Mouse (Mus musculus) heart, postnatal 0 days (tissue): ENCODE results near the gene Acot11. TPM values are rescaled to one million over a fixed set of nuclear protein-coding genes. Genes with fewer than 3 reads are reported as not detected.
A peak's percentile ranks its signal among the peaks of the same experiment; 100 is the strongest.

Experiments used
- ATAC-seq: fragments of 200-750 bp; cut with Nextera tagmentation; 2 replicates; pipeline ENCODE4 v1.8.0; 2017; ENCODE audit warnings: low read depth, moderate number of reproducible peaks, moderate library complexity; ENCODE audit not compliant: insufficient read depth
- DNase-seq: peaks from one replicate; pipeline ENCODE4 v3.0.0-alpha.2; 2016; ENCODE audit warnings: low spot score
- H3K27ac ChIP-seq: fragments of 300-500 bp; sonication (generic); 2 replicates; pipeline ENCODE4 v1.5.1; 2014; ENCODE audit warnings: low read depth, mild to moderate bottlenecking
- H3K27me3 ChIP-seq: fragments of 300-500 bp; sonication (generic); 2 replicates; pipeline ENCODE4 v1.6.1; 2014; ENCODE audit warnings: low read length, mixed read lengths; ENCODE audit not compliant: control insufficient read depth, insufficient read depth
- H3K36me3 ChIP-seq: fragments of 300-500 bp; sonication (generic); replicated peaks from 2 replicates; pipeline ENCODE4 v1.6.1; 2014; ENCODE audit warnings: low read length, mixed read lengths; ENCODE audit not compliant: control insufficient read depth, insufficient read depth
- H3K4me1 ChIP-seq: fragments of 300-500 bp; sonication (generic); 2 replicates; pipeline ENCODE4 v1.6.1; 2014; ENCODE audit warnings: antibody characterized with exemption; ENCODE audit not compliant: control insufficient read depth, insufficient read depth
- H3K4me2 ChIP-seq: fragments of 300-500 bp; sonication (generic); 2 replicates; pipeline ENCODE4 v1.6.1; 2014; ENCODE audit warnings: low read depth, mild to moderate bottlenecking, low read length, moderate library complexity
- H3K4me3 ChIP-seq: fragments of 300-500 bp; sonication (generic); 2 replicates; pipeline ENCODE4 v1.5.1; 2014; ENCODE audit warnings: low read depth, low read length
- H3K9ac ChIP-seq: fragments of 300-500 bp; sonication (generic); replicated peaks from 2 replicates; pipeline ENCODE4 v1.6.1; 2014; ENCODE audit warnings: low read depth, low read length, mixed read lengths
- H3K9me3 ChIP-seq: fragments of 300-500 bp; sonication (generic); replicated peaks from 2 replicates; pipeline ENCODE4 v1.6.1; 2016; ENCODE audit warnings: low read length; ENCODE audit not compliant: control insufficient read depth
- CTCF ChIP-seq: IDR thresholded peaks from 2 replicates; pipeline ENCODE4 v1.5.1; 2016; ENCODE audit warnings: antibody characterized with exemption, control low read depth, low read depth
- EP300 ChIP-seq: IDR thresholded peaks from 2 replicates; pipeline ENCODE4 v1.6.1; 2016; ENCODE audit warnings: antibody characterized with exemption, low read depth
- WGBS: fragments of 180-500 bp; shearing (Covaris S2); extraction: QIAGEN DNeasy Blood & Tissue Kit; methylation state at CpG from one replicate; pipeline ENCODE4 v1.1.7; 2014; 5-methylcytosine and 5-hydroxymethylcytosine counted together
- polyA plus RNA-seq: library from polyadenylated mRNA; unstranded; fragments of >200 nt; fragmentation: Nextera tagmentation; extraction: Ambion mirVana; gene quantifications from 2 replicates; pipeline ENCODE4 v1.2.1, GENCODE M21; 2015
- total RNA-seq: library from RNA; depleted of rRNA; stranded (reverse); fragments of >200 nt; gene quantifications from 2 replicates; pipeline ENCODE4 v1.2.3, GENCODE M21; 2014; ENCODE audit warnings: low replicate concordance

Acot11 gene
- total and polyA plus RNA-seq, 2 experiments from 2014 or later = 5.8 to 18.8 TPM

DNA sequence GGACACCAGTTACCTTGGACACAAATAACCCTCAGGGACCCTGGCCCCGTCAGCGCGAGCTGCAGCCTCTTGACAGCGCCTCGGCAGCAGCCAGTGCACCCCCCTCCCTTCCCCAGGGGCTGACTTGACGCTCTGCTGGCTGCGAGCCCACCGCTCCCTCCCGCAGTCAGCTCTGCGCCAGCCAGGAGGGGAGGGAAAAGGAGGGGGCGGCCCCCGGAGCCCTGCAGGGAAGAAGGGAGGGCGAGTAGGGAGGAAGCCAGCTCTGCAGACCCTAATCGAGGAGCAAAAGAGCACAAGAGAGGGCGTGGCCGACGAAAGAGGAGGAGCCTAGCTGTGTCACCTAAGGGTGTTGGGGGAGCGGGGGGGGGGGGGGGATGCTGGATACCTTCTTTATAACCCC is 33.2 kb upstream of the Acot11 start:
- under 1% methylated on average over 16 of the region's 18 CpGs for WGBS
- ATAC-seq (peak; percentile 19; the same call in 1 of the 2 replicates), DNase-seq (peak; percentile 71)
- no peak for TF ChIP-seq EP300
- no peak for TF ChIP-seq CTCF
- no peaks in the 10 kb centered on the region for H3K27me3 ChIP-seq
- peak overlapping the region; percentile 34 for H3K4me3 ChIP-seq
- 0 out of 2 replicates have a peak, but pooled peaks cover 4% of the 10 kb centered on the region for H3K4me1 ChIP-seq
- H3K4me2 ChIP-seq = peak overlapping the region; percentile 61
- 0 out of 2 replicates have a peak overlapping the region, but pooled peaks have one; percentile 18 for H3K9ac ChIP-seq
- H3K9me3 ChIP-seq = no peaks in the 10 kb centered on the region
- no peak overlapping the region for H3K27ac ChIP-seq
- H3K36me3 ChIP-seq = no peaks in the 10 kb centered on the region

DNA sequence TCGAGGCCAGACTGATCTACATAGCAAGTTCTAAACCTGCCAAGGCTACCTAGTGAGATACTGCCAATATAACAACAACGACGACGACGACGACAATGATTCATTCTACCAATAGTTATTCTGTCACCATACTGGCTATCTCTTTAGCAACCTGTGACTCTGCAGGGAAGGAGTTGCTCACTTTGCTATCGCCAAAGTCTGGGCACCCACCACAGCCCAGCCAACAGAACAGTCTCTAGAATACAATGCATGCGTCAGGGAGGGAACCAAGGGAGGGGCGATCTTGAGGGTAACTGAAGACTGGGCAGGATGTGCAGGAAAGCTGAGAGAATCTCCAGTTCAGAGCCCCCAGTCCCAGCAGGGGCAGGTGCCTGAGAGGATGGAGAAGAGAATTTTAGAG is 32.6 kb upstream of the Acot11 start:
- H3K27ac ChIP-seq = no peak overlapping the region
- H3K9ac ChIP-seq = no peak overlapping the region
- 11% methylated on average over 9 of the region's 9 CpGs for WGBS
- no peaks in the 10 kb centered on the region for H3K9me3 ChIP-seq
- ATAC-seq (no peak), DNase-seq (no peak)
- peak overlapping the region; percentile 34; the same call in 1 of the 2 replicates for H3K4me3 ChIP-seq
- no peaks in the 10 kb centered on the region for H3K27me3 ChIP-seq
- H3K4me1 ChIP-seq = 0 out of 2 replicates have a peak, but pooled peaks cover 4% of the 10 kb centered on the region
- TF ChIP-seq EP300 (no peak), CTCF (no peak)
- H3K4me2 ChIP-seq = peak overlapping the region; percentile 61
- H3K36me3 ChIP-seq = no peaks in the 10 kb centered on the region

DNA sequence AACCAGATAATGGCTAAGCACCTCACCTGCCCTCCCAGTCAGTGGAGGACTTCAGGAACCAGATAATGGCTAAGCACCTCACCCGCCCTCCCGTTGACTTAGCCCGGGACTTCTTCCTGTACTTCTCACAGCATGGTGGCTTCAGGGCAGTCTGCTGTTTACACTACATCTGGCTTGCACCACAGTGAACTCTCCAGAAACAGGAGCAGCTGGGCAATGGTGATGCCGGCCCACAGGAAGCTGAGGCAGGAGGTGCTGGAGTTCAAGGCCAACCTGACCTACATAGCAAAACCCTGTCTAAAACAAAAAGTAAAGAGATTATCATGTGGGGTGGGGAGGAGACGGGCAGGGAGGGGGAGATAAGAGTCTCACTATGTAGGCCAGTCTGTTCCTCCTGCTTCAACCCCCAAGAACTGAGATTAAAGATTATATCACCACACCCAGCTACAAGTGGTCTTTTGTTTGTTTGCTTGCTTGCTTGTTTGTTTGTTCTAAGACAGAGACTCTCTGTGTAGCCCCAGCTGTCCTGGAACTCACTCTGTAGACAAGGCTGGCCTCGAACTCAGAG is 25.8 kb upstream of the Acot11 start:
- H3K4me3 ChIP-seq = no peak overlapping the region
- DNase-seq (no peak), ATAC-seq (no peak)
- no peak for TF ChIP-seq EP300
- TF ChIP-seq CTCF = no peak
- no peak overlapping the region for H3K4me2 ChIP-seq
- no peaks in the 10 kb centered on the region for H3K36me3 ChIP-seq
- H3K9me3 ChIP-seq = no peaks in the 10 kb centered on the region
- H3K27ac ChIP-seq = no peak overlapping the region
- peaks cover 11% of the 10 kb centered on the region; the same call in 1 of the 2 replicates for H3K27me3 ChIP-seq
- no peak overlapping the region for H3K9ac ChIP-seq
- peaks cover 7% of the 10 kb centered on the region; the same call in 1 of the 2 replicates for H3K4me1 ChIP-seq
- 55% methylated on average over 6 of the region's 6 CpGs for WGBS

DNA sequence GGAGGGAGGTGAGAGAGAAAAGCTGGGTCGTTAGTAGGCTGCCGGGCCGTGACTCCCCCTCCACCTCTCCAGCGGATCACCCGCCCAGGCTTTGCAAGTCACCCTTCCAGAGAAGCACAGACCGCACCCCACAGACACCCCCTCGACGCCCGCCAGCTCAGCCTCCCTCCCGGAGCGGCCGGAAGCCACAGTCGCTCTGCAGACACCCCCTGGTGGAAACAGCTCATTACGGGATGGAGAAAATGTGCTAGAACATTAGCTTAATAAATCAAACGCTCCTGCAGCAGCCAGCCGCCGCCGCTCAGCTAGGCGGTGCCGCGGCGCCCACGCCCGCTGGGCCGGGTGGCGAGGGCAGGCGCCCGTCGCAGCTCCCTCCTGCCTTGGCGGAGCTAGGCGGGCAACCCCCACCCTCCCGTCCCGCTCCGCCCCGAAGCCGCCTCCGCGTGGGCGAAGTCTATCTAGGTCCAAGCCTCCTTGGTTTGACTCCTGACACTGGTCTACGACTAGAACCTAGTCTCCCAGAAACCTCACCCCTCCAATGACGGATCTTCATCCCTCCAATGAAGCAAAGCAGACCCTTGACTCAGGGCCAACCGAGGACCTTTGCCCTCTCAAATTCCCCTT is 23.1 kb upstream of the Acot11 start:
- peak; percentile 63 for DNase-seq
- TF ChIP-seq CTCF = no peak; the same call in 1 of the 2 replicates
- no peak for TF ChIP-seq EP300
- peaks cover 7% of the 10 kb centered on the region; the same call in 1 of the 2 replicates for H3K4me1 ChIP-seq
- peaks cover 11% of the 10 kb centered on the region; the same call in 1 of the 2 replicates for H3K27me3 ChIP-seq
- no peaks in the 10 kb centered on the region for H3K36me3 ChIP-seq
- no peak overlapping the region for H3K9ac ChIP-seq
- H3K4me2 ChIP-seq = peak overlapping the region; percentile 77
- peak overlapping the region; percentile 43 for H3K4me3 ChIP-seq
- 1% methylated on average over 40 of the region's 42 CpGs for WGBS
- peak; percentile 79 for ATAC-seq
- no peaks in the 10 kb centered on the region for H3K9me3 ChIP-seq
- no peak overlapping the region for H3K27ac ChIP-seq

DNA sequence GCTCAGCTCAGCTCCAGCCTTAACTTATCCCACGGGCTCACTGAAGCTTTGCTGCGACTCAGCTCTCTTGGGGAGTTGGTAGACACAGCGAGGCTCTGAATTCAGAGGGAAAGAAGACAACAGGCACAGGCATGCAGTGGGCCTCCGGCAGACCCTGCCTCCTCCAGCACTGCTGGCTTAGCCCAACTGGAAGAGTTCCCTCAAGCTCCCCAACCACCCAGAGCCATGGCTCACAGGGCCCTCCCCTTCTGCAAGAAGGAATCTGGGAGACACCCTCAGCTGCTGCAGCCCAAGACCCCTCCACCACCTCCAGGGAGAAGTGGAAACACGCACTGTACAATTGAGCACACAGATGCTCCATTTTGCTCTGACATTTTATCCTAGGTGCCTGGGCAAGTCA is 20.4 kb upstream of the Acot11 start:
- no peak for TF ChIP-seq EP300
- no peak for TF ChIP-seq CTCF
- 45% methylated on average over 5 of the region's 5 CpGs for WGBS
- peaks cover 7% of the 10 kb centered on the region; the same call in 1 of the 2 replicates for H3K4me1 ChIP-seq
- peaks cover 11% of the 10 kb centered on the region; the same call in 1 of the 2 replicates for H3K27me3 ChIP-seq
- no peak overlapping the region for H3K27ac ChIP-seq
- H3K36me3 ChIP-seq = no peaks in the 10 kb centered on the region
- no peak overlapping the region for H3K4me2 ChIP-seq
- ATAC-seq (no peak), DNase-seq (no peak)
- no peak overlapping the region for H3K4me3 ChIP-seq
- H3K9ac ChIP-seq = no peak overlapping the region
- H3K9me3 ChIP-seq = no peaks in the 10 kb centered on the region
